Mouse (Mus musculus): ENCODE measurements around the gene Sdf4.
A peak's percentile ranks its signal among the peaks of the same experiment; 100 is the strongest.

DNA sequence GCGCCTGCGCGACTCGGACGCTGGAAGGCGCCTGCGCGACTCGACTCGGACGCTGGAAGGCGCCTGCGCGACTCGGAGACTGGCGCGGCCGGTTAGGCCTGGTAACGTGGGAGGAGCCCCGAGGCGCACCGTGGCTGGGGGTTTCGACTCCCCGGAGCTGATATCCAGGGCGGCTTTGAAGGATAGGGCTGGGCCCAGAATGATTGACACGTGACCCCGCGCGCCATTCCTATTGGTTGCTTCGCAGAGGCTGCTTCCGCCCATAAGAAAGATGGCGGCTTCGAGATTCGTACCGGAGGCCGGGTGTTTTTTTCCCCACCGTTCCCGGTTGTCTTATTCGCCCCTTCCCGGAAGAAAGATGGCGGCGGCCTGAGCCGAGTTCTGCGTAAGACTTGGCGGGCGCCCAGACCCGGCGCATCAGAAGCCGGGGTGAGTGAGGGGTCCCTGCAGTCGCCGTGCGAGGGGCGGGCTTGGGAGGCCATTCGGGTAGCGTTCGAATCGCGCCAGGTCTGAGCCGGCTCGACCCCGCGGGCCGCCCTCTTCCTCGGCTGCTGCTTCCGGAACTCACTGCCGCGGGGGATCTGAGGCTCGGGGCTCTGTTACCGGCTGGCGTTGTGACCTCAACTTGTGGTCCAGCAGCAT is 355 bp downstream of the Sdf4 start:
- TF ChIP-seq GATA1 (IDR thresholded peaks at IDR 0.05; ENCODE audit: low read depth, low read length) = no peak
- no peak for TF ChIP-seq CTCF (IDR thresholded peaks at IDR 0.05 in 2 of 3, conservative IDR thresholded peaks at IDR 0.05 in 1 of 3; ENCODE audit: control insufficient read depth in 1 of 3, insufficient read depth in 1 of 3, low read depth in 2 of 3, low read length in 3 of 3, poor library complexity in 1 of 3, severe bottlenecking in 1 of 3)
- TF ChIP-seq EP300 (IDR thresholded peaks at IDR 0.05; ENCODE audit: low read depth in 1 of 2, low read length in 2 of 2) = peak in 1 of 2 experiments; percentile 36; a peak in 1 of 4 replicates
- TF ChIP-seq POLR2A (IDR thresholded peaks at IDR 0.05; ENCODE audit: control insufficient read depth in 1 of 2, insufficient read depth in 1 of 2, low read depth in 1 of 2, low read length in 2 of 2, poor library complexity in 1 of 2) = peak; percentile 68 to 91; a peak in 3 of 4 replicates
- TF ChIP-seq NRF1 (IDR thresholded peaks at IDR 0.05; ENCODE audit: insufficient read depth, low read depth, low read length, poor library complexity, severe bottlenecking) = peak; percentile 71; the same call in 1 of the 2 replicates
- TF ChIP-seq POLR2AphosphoS5 (IDR thresholded peaks at IDR 0.05; ENCODE audit: borderline replicate concordance, low read depth, low read length) = no peak
- TF ChIP-seq CHD2 (IDR thresholded peaks at IDR 0.05; ENCODE audit: low read length) = no peak
- TF ChIP-seq E2F4 (IDR thresholded peaks at IDR 0.05; ENCODE audit: borderline replicate concordance, low read depth, low read length) = no peak
- TF ChIP-seq GABPA (IDR thresholded peaks at IDR 0.05; ENCODE audit: low read depth, low read length) = no peak
- TF ChIP-seq CHD1 (IDR thresholded peaks at IDR 0.05; ENCODE audit: low read depth, low read length) = no peak
- no peak for TF ChIP-seq POLR2AphosphoS2 (IDR thresholded peaks at IDR 0.05; ENCODE audit: low read length)
- TF ChIP-seq JUND (IDR thresholded peaks at IDR 0.05; ENCODE audit: low read depth, low read length) = no peak

Measured in MEL (cell line).